Comparison of ENCODE assay signal across 12 mouse cellular contexts in the genomic region with DNA sequence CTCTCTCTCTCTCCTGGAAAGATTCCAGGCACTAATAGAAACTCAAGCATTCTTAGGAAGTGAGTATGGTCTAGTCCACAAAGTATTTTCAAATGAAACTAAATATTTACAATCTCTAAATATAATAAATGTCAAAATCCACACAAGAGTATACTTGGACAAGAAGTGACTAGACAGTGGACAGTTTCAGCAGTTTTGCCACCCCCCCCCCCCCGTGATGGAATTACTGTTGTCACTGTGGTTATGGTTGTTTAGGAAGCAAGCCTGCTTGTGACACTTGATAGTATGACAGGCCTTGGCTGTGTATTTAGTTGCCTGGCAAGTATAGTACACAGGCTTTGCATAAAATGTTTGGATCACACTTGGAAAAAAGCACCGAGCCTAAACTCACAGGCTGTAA.
"Had no signal": no experiment of that assay in that cellular context is flagged by ENCODE, and none has a peak within 500 bp of the region (broad histone marks: within the 10 kb centered on the region; RNA-seq: fewer than 3 reads in every experiment).

No protein-coding gene starts in this region.

- DNase-seq: kidney, adult 11 months; kidney, adult 9 months; kidney, postnatal 36 days; layer of hippocampus, adult 9-11 months; layer of hippocampus, postnatal 36 days; thymus, postnatal 4 days had no signal

- H3K4me3 ChIP-seq: limb, embryonic 15.5 days; liver, embryonic 12.5 days; midbrain, embryonic 15.5 days; neural tube, embryonic 12.5 days had no signal

- ATAC-seq: liver, embryonic 12.5 days; midbrain, embryonic 15.5 days had no signal

- H3K9ac ChIP-seq: limb, embryonic 15.5 days; liver, embryonic 12.5 days; midbrain, embryonic 15.5 days; neural tube, embryonic 12.5 days had no signal

- H3K4me2 ChIP-seq: limb, embryonic 15.5 days; liver, embryonic 12.5 days; midbrain, embryonic 11.5 days; midbrain, embryonic 15.5 days; neural tube, embryonic 12.5 days had no signal

- H3K36me3 ChIP-seq: limb, embryonic 15.5 days; liver, embryonic 12.5 days; midbrain, embryonic 15.5 days; neural tube, embryonic 12.5 days had no signal

- H3K9me3 ChIP-seq: limb, embryonic 15.5 days; liver, embryonic 12.5 days; midbrain, embryonic 15.5 days; neural tube, embryonic 12.5 days had no signal

- H3K4me1 ChIP-seq: limb, embryonic 15.5 days; liver, embryonic 12.5 days had no signal

- H3K27me3 ChIP-seq: limb, embryonic 15.5 days; liver, embryonic 12.5 days; midbrain, embryonic 15.5 days; neural tube, embryonic 12.5 days had no signal

- H3K27ac ChIP-seq: kidney, postnatal 0 days; limb, embryonic 15.5 days; liver, embryonic 12.5 days; midbrain, embryonic 15.5 days; neural tube, embryonic 12.5 days had no signal
